Mouse (Mus musculus) regulatory T cell (primary cell): ENCODE data around the gene Ndufc1.
"Not testable (repeated sequence)": the region's sequence is repeated elsewhere in the genome, so short reads cannot be mapped to it uniquely, and the experiment has no call there.

Source experiments
- in situ Hi-C: fragments of 300-600 bp; cut with MboI, MseI; formaldehyde crosslinking; loops from one replicate; pipeline ENCODE4 v1.15.1; 2025; ENCODE audit warnings: high pct_unique_total_duplicates

Gene Ndufc1

DNA sequence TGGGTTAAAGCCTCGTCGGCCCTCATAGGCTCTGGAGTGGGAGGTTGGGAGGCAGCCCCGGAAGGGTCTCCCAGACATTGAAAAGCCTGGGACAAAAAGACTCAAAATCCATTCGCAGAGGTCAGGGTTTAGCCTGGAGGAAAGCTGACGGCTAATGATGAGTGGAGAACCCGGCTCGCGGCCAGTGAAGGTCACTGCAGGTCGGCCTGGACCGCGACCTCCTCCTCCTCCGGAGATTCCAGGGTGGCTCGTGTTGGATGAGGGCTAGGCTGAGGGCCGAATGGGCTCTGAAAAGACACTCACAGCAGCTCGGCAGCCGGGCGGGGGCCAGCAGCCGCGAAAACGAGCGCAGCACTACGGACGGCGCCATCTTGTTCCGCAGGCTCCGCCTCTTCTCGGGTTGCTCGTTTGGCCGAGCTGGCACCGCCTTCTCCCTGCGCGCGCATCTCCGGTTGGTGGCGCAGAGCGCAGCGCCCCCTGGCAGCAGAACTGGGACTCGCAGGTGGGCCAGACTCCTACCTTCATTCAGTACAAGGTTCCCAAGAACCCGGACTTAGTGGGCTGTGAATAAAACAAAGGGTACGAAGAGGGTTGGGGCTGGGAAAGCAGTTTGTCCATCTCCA lies at the start of gene Ndufc1:
TSS of gene Ndufc1 (minus strand) at position 428 of the 623 bp plus-strand sequence.
- in situ Hi-C loops, result no loop called here

- in situ Hi-C loops, result no loop called here
These were observed 26.2 kb upstream of the Ndufc1 start for GRCm38 (mm10) chr3:51434871-51435595.

DNA sequence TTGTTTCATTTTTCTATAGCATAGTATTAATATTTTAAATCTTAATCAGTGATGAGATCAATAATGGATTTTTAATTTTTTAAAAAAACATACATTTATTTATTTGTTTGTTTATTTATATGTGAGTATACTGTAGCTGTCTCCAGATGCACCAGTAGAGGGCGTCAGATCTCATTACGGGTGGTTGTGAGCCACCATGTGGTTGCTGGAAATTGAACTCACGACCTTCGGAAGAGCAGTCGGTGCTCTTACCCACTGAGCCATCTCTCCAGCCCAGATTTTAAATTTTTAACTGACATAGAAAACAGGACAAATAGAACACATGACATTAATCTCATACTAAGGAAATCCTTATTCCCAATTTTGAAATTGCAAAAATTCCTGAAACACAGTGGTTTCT lies 25.6 kb upstream of the Ndufc1 start:
- in situ Hi-C loops, result not testable (repeated sequence)

DNA sequence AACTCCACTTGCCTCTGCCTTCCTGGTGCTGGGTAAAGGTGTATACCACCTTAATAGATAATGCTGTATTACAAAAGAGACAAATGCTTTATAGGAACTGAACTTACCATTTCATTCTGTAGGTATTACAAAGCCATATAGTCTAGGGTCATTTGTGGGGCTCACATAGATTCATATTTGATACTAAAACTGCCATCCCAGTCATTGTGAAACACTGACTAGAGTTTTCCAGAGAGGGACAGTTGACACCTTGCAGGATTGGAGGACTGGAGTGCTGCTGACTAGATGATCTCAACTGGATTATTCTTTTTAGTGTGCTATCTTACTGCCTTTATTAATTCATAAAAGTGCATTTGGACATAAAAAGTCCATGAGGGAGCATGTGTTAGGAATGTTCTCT lies 16.6 kb upstream of the Ndufc1 start:
- in situ Hi-C loops, result no loop called here

GRCm38 (mm10) chr3:51421921-51422320 lies 13.1 kb upstream of the Ndufc1 start:
- in situ Hi-C loops, result no loop called here

DNA sequence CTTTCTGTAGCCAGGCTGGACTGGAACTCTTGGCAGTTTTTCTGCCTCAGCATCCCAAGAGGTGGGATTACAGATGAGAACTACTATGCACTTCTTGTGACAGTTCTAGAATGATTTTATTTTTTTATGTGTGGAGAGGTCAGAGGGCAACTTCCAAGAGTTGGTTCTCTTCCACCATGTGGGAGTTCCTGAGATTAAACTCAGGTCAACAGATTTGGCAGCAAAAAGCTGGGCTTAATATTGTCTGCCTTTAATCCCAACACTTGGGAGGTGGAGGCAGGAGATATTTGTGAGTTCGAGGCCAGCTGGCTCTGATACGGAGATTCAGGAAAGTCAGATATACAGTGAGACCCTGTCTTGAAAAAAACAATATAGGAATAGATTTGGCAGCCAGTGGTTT lies 9.2 kb upstream of the Ndufc1 start:
- in situ Hi-C loops, result no loop called here

- in situ Hi-C loops, result no loop called here
These were observed 8.7 kb upstream of the Ndufc1 start for GRCm38 (mm10) chr3:51417485-51417884.

- in situ Hi-C loops, result no loop called here
These were observed 8.3 kb upstream of the Ndufc1 start for GRCm38 (mm10) chr3:51417135-51417458.

- in situ Hi-C loops, result no loop called here
These were observed 7.8 kb upstream of the Ndufc1 start for GRCm38 (mm10) chr3:51416364-51417134.

DNA sequence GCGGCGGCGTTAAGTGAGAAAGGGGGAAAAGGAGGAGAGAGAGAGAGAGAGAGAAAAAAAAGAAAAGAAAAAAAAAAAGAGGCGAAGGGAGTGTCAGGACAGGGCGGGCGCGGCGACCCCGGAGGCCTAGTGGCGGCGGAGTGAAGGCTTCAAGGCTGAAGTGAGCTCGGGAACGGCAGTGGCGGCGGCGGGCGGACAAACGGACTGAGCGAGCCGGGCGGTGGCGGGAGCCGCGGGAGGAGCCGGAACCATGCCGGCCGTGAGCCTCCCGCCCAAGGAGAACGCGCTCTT lies 7.2 kb upstream of the Ndufc1 start:
- in situ Hi-C loops, result no loop called here

GRCm38 (mm10) chr3:51415098-51416072 lies 6.6 kb upstream of the Ndufc1 start, which contains the start of gene Naa15:
Gene Naa15 (plus strand): TSS chr3:51415148.
- in situ Hi-C loops, result no loop called here

DNA sequence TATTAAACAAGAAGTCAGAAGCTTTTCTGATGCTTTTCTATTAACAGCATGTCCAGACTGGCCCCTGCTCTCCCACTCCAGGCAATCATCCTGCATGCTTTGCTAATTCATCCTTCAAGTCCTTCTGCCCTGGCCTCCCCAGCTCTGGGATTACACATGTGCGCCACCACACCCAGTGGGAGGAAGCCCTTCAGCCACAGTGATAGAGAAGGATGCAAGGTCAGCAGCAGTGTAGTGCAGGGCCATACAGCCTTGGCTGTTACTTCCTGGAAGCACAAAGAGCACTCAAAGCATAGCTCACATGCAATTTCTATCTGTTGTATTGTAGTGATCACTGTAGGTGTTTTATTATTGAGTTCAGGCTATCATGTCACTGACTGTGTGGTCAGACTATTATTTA lies 4.5 kb upstream of the Ndufc1 start:
- in situ Hi-C loops, result no loop called here

DNA sequence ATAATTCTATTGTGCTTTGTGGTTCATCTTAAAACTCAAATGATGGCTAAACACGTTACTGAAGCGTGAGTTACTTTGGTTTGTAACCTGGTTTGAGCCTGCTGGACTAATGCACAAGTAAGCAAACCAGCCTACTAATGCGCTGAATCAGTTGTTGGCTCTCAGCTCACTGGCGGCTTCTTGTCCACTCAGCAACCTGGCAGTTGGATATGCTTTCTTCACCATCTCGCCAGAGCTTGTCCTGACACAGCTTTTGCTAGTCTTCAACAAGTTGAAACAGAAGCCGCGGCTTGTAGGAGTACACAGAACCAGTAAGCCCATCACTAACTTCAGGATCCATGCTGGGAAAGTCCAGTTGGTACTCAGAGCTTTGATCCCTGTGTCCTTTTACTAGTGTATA lies 3.7 kb upstream of the Ndufc1 start:
- in situ Hi-C loops, result no loop called here

GRCm38 (mm10) chr3:51407870-51408560 lies 773 bp downstream of the Ndufc1 start:
- in situ Hi-C loops, result no loop called here

GRCm38 (mm10) chr3:51402628-51403027 lies 6.2 kb downstream of the Ndufc1 start:
- in situ Hi-C loops, result no loop called here

GRCm38 (mm10) chr3:51402054-51402453 lies 6.7 kb downstream of the Ndufc1 start:
- in situ Hi-C loops, result not testable (repeated sequence)

DNA sequence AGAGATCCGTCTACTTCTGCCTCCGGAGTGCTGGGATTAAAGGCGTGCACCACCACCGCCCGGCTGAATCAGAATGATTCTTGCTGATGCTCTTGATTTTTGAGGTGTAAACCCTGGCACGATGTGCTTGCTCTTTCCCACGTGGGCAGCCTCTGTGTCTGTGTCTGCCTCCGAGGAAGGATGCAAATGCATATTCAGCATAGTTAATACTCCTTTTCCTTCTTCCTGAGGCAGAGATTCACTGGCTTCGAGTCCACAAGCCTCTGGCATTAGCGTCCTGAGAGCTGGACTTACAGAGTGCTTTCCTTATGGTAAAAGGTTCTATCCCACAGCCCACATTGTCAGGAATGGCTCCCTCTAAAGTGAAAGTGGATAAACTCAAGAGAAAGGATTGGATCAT lies 8.1 kb downstream of the Ndufc1 start:
- in situ Hi-C loops, result no loop called here

DNA sequence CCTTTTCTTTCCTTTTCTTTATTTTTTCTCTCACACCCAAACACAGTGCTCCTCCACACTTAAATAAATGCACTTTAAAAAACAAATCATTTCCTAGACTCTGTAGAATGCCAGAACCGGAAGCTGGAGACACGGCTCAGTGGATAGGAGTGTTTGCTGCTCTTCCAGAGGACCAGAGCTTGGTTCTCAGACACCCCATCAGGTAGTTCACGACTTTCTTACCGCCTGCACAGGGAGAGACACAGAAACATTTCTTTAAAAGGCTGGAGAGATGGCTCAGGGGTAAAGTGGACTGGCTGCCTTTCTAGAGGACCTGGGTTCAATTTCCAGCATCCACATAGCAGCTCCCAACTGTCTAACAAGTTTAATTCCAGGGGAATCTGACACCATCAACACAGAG lies 9.3 kb downstream of the Ndufc1 start:
- in situ Hi-C loops, result no loop called here

GRCm38 (mm10) chr3:51398667-51399066 lies 10.1 kb downstream of the Ndufc1 start:
- in situ Hi-C loops, result no loop called here

DNA sequence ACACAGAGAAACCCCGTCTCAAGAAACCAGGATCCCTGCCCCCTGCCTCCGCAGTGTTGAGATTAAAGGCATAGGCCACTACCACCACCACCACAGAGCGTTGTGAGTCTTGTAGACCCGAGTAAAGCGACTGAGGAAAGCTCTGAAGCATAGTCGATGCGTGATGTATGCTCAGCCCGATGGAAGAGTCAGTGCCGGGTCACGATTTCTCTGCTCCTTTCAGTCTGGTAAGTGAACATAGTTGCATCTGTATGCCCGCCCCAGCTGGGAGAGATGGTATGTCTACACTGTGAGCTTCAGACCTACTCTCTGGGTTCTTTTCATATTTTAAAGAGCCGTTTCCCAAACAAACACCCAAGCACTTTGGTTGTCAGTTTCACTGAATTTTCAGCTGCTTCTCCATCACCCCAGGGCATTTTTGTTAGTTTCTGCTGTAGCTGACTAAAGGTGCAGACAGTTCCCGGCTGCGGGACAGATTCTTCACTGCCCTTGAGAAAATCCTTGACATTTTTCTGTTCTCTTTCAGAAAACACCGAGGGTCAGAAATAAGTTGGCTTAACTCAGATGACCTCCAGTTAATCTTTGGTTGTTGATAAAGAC lies 11.0 kb downstream of the Ndufc1 start:
- in situ Hi-C loops, result no loop called here
